Mouse (Mus musculus) myocyte (in vitro differentiated cells): ENCODE data around the gene Prkca. TPM values are rescaled to one million over a fixed set of nuclear protein-coding genes. Genes with fewer than 3 reads are reported as not detected.

Source experiments
- H3K27me3 ChIP-seq: one replicate; pipeline ENCODE4 v1.6.1; 2011; ENCODE audit not compliant: control insufficient read depth, insufficient read depth, insufficient read length
- H3K36me3 ChIP-seq: one replicate; pipeline ENCODE4 v1.6.1; 2011; ENCODE audit not compliant: control insufficient read depth, insufficient read depth
- H3K4me2 ChIP-seq: one replicate; pipeline ENCODE4 v1.6.1; 2011; ENCODE audit warnings: low read depth, control low read depth
- H3K4me3 ChIP-seq: one replicate; pipeline ENCODE4 v1.5.1; 2011; ENCODE audit warnings: mild to moderate bottlenecking, control low read depth, moderate library complexity
- H3K79me2 ChIP-seq: one replicate; pipeline ENCODE4 v1.6.1; 2011; ENCODE audit not compliant: control insufficient read depth, insufficient read depth
- H3ac ChIP-seq: one replicate; pipeline ENCODE4 v1.6.1; 2011; ENCODE audit not compliant: control insufficient read depth, insufficient read length
- CEBPB ChIP-seq: IDR thresholded peaks from 2 replicates; pipeline ENCODE4 v1.6.1; 2011; ENCODE audit warnings: mild to moderate bottlenecking, moderate library complexity; ENCODE audit not compliant: poor library complexity, insufficient read depth, severe bottlenecking
- E2F4 ChIP-seq: IDR thresholded peaks from one replicate; pipeline ENCODE4 v1.6.1; 2011; ENCODE audit warnings: mild to moderate bottlenecking, control low read depth, moderate library complexity; ENCODE audit not compliant: insufficient read depth
- MAX ChIP-seq: IDR thresholded peaks from one replicate; pipeline ENCODE4 v1.6.1; 2011; ENCODE audit warnings: low read depth, mild to moderate bottlenecking, control low read depth
- MYOD1 ChIP-seq, 3 experiments: IDR thresholded peaks; one replicate each; pipeline ENCODE4 v1.6.1; 2011; ENCODE audit warnings: control low read depth in 2 of 3, low read depth in 2 of 3, mild to moderate bottlenecking in 2 of 3, moderate library complexity in 1 of 3; ENCODE audit not compliant: insufficient read length in 2 of 3, control insufficient read depth in 1 of 3
- MYOG ChIP-seq, 3 experiments: IDR thresholded peaks; one replicate each; pipeline ENCODE4 v1.6.1; 2011; ENCODE audit warnings: control low read depth in 2 of 3, low read depth in 2 of 3, mild to moderate bottlenecking in 2 of 3; ENCODE audit not compliant: insufficient read length in 2 of 3, control insufficient read depth in 1 of 3, insufficient read depth in 1 of 3
- POLR2A ChIP-seq: IDR thresholded peaks from one replicate; pipeline ENCODE4 v1.6.1; 2011; ENCODE audit warnings: low read depth, mild to moderate bottlenecking, control low read depth, moderate library complexity; ENCODE audit not compliant: insufficient read length
- POLR2AphosphoS2 ChIP-seq: IDR thresholded peaks from one replicate; pipeline ENCODE4 v1.6.1; 2011; ENCODE audit warnings: low read depth, control low read depth; ENCODE audit not compliant: insufficient read length
- REST ChIP-seq: IDR thresholded peaks from one replicate; pipeline ENCODE4 v1.6.1; 2011; ENCODE audit warnings: mild to moderate bottlenecking, control low read depth, moderate library complexity; ENCODE audit not compliant: insufficient read depth, insufficient read length
- SRF ChIP-seq: IDR thresholded peaks from one replicate; pipeline ENCODE4 v1.6.1; 2011; ENCODE audit warnings: low read depth; ENCODE audit not compliant: control insufficient read depth, insufficient read length
- TCF12 ChIP-seq: IDR thresholded peaks from one replicate; pipeline ENCODE4 v1.6.1; 2011; ENCODE audit warnings: mild to moderate bottlenecking, control low read depth; ENCODE audit not compliant: poor library complexity, insufficient read depth, severe bottlenecking
- TCF3 ChIP-seq: IDR thresholded peaks from one replicate; pipeline ENCODE4 v1.6.1; 2011; ENCODE audit warnings: low read depth, control low read depth; ENCODE audit not compliant: insufficient read length
- USF1 ChIP-seq: IDR thresholded peaks from one replicate; pipeline ENCODE4 v1.6.1; 2011; ENCODE audit warnings: low read depth, mild to moderate bottlenecking, control low read depth, moderate library complexity
- polyA plus RNA-seq: library from polyadenylated mRNA; unstranded; fragments of >200 nt; fragmentation: generic; extraction: Trizol; gene quantifications from one replicate; pipeline ENCODE4 v1.2.1, GENCODE M21; 2012; ENCODE audit warnings: missing spikeins

Prkca gene
- polyA plus RNA-seq, 1 experiment, result 15.3 TPM

- no peak overlapping the region for H3K4me2 ChIP-seq
- no peak overlapping the region for H3ac ChIP-seq
- TF ChIP-seq POLR2A (no peak), MYOD1 (IDR thresholded peaks at IDR 0.05; ENCODE audit: control insufficient read depth in 1 of 3, insufficient read length in 2 of 3, low read depth in 2 of 3) (no peak), MYOG (IDR thresholded peaks at IDR 0.05; ENCODE audit: control insufficient read depth in 1 of 3, insufficient read depth in 1 of 3, insufficient read length in 2 of 3, low read depth in 2 of 3) (no peak), POLR2AphosphoS2 (no peak), MAX (no peak), USF1 (no peak), TCF12 (no peak), CEBPB (no peak), REST (no peak), TCF3 (no peak), SRF (no peak), E2F4 (no peak)
- H3K27me3 ChIP-seq, result peaks cover 15% of the 10 kb centered on the region
- no peak overlapping the region for H3K4me3 ChIP-seq
- no peaks in the 10 kb centered on the region for H3K79me2 ChIP-seq
- no peaks in the 10 kb centered on the region for H3K36me3 ChIP-seq
Observed at GRCm38 (mm10) chr11:107895635-107896034, 448.1 kb downstream of the Prkca start.

- H3K36me3 ChIP-seq, result no peaks in the 10 kb centered on the region
- peaks cover 14% of the 10 kb centered on the region for H3K27me3 ChIP-seq
- no peak overlapping the region for H3K4me2 ChIP-seq
- no peak for TF ChIP-seq USF1
- TF ChIP-seq MYOD1 (IDR thresholded peaks at IDR 0.05; ENCODE audit: control insufficient read depth in 1 of 3, insufficient read length in 2 of 3, low read depth in 2 of 3), result no peak
- no peak for TF ChIP-seq POLR2AphosphoS2
- H3K79me2 ChIP-seq, result no peaks in the 10 kb centered on the region
- no peak overlapping the region for H3ac ChIP-seq
- no peak overlapping the region for H3K4me3 ChIP-seq
Observed at GRCm38 (mm10) chr11:107891377-107891776, 452.4 kb downstream of the Prkca start.

- Histone ChIP-seq H3K79me2 (no peaks in the 10 kb centered on the region), H3K27me3 (peaks cover 16% of the 10 kb centered on the region), H3K4me2 (no peak overlapping the region), H3K4me3 (no peak overlapping the region), H3K36me3 (no peaks in the 10 kb centered on the region), H3ac (no peak overlapping the region)
- TF ChIP-seq MYOD1 (IDR thresholded peaks at IDR 0.05; ENCODE audit: control insufficient read depth in 1 of 3, insufficient read length in 2 of 3, low read depth in 2 of 3) (no peak), POLR2A (no peak), USF1 (no peak), REST (no peak), SRF (no peak), TCF3 (no peak), TCF12 (no peak), MAX (no peak), E2F4 (no peak), POLR2AphosphoS2 (no peak), CEBPB (no peak), MYOG (IDR thresholded peaks at IDR 0.05; ENCODE audit: control insufficient read depth in 1 of 3, insufficient read depth in 1 of 3, insufficient read length in 2 of 3, low read depth in 2 of 3) (no peak)
Observed at GRCm38 (mm10) chr11:107887342-107887741, 456.4 kb downstream of the Prkca start.

Other genes starting within 250 kb of the Prkca start
- gene Apoh, start 574 bp downstream of the Prkca start, polyA plus RNA-seq, result 0.25 TPM
- gene Cep112, start 81.3 kb upstream of the Prkca start, polyA plus RNA-seq, result 0.43 TPM